ENCODE assay signal across 11 mouse cellular contexts in the genomic region with DNA sequence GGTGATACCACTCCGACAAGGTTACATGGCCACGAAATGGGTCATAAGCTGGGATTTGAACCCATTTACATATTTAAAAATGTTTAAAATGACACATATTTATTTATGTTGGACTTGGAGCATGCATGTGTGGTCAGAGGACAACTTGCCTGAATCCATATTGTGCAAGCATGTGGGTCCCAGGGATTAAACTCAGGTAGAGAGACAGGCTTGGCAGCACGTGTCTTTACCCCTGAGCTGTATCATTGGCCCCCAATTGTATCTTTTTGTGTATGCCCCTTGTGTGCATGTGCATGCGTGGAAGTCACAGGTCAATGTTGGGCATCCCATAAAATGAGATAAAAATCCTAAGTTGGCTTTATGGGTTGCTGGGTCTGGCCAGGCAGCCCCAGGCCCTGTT.
"Had no signal": no experiment of that assay in that cellular context is flagged by ENCODE, and none has a peak within 500 bp of the region (broad histone marks: within the 10 kb centered on the region; RNA-seq: fewer than 3 reads in every experiment).

No protein-coding gene starts in this region.

- H3K36me3 ChIP-seq: liver, embryonic 15.5 days; midbrain, embryonic 15.5 days; neural tube, embryonic 12.5 days had no signal

- H3K9ac ChIP-seq: liver, embryonic 15.5 days; midbrain, embryonic 15.5 days; neural tube, embryonic 12.5 days had no signal

- DNase-seq: lung, adult 2 months; lung, postnatal 36 days; thymus, adult 2 months had no signal

- H3K4me3 ChIP-seq: left cerebral cortex, adult 2 months; liver, embryonic 15.5 days; midbrain, embryonic 15.5 days; neural tube, embryonic 12.5 days had no signal

- H3K27ac ChIP-seq: left cerebral cortex, adult 2 months; limb, embryonic 10.5 days; liver, embryonic 15.5 days; midbrain, embryonic 15.5 days; neural tube, embryonic 12.5 days; stomach, postnatal 0 days had no signal

- H3K4me2 ChIP-seq: liver, embryonic 11.5 days; liver, embryonic 15.5 days; midbrain, embryonic 15.5 days had no signal

- H3K27me3 ChIP-seq: liver, embryonic 15.5 days; neural tube, embryonic 12.5 days had no signal

- ATAC-seq: lung, postnatal 0 days; midbrain, embryonic 15.5 days had no signal

- H3K9me3 ChIP-seq: limb, embryonic 10.5 days; liver, embryonic 15.5 days; midbrain, embryonic 15.5 days; neural tube, embryonic 12.5 days had no signal
